Mouse (Mus musculus) layer of hippocampus, adult 9-10 months (tissue): ENCODE results near the gene Ino80e.
A peak's percentile ranks its signal among the peaks of the same experiment; 100 is the strongest.

ENCODE experiments used
- DNase-seq: peaks from one replicate; pipeline ENCODE4 v3.0.0; 2022; ENCODE audit warnings: low spot score

Gene Ino80e

GRCm38 (mm10) chr7:126855641-126856040 is 6.5 kb downstream of the Ino80e start:
- DNase-seq = no peak

- DNase-seq = no peak
These were observed 8.7 kb downstream of the Ino80e start for GRCm38 (mm10) chr7:126853454-126853853.

DNA sequence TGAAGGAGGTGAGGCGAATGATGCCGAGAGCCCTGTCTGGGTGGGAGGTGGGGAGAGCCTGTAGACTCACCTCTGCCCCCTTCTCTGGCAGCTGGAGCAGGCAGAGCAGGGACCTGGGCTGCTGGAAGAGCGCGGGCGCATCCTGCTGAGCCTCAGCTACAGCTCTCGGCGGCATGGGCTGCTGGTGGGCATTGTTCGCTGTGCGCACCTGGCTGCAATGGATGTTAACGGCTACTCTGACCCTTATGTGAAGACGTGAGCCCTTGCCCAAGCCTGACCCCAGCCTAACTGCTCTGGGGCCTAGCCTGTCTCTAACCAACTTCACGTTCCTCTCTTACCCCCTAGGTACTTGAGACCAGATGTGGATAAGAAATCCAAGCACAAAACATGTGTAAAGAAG is 11.0 kb downstream of the Ino80e start:
- DNase-seq = no peak

GRCm38 (mm10) chr7:126850161-126850560 is 12.0 kb downstream of the Ino80e start:
- DNase-seq = no peak

DNA sequence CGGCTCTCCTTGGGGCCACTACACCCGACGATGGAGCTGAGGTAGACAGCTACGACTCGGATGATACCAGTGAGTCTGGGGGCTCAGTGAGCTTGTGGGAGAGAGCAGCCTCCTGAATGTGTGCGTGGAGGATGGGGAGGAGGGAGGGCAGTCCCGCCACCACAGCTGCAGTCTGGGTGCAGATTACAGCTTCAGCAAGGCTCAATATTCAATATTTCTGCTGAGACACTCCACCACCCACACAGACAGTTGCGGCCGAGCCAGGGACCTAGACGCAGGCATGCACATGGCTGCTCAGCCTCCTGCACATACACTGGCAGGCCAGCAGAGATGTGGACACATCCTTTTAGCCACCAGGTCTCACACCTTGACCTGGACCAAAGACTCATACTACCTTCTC is 13.4 kb downstream of the Ino80e start:
- DNase-seq = no peak

GRCm38 (mm10) chr7:126847421-126848398 is 14.5 kb downstream of the Ino80e start:
- no peak for DNase-seq

- DNase-seq = no peak
These were observed 15.1 kb downstream of the Ino80e start, which contains the start of gene Doc2a for GRCm38 (mm10) chr7:126847116-126847420. Doc2a (plus strand) TSS chr7:126847416.

- DNase-seq = no peak
These were observed 16.7 kb downstream of the Ino80e start for GRCm38 (mm10) chr7:126845516-126845915.

DNA sequence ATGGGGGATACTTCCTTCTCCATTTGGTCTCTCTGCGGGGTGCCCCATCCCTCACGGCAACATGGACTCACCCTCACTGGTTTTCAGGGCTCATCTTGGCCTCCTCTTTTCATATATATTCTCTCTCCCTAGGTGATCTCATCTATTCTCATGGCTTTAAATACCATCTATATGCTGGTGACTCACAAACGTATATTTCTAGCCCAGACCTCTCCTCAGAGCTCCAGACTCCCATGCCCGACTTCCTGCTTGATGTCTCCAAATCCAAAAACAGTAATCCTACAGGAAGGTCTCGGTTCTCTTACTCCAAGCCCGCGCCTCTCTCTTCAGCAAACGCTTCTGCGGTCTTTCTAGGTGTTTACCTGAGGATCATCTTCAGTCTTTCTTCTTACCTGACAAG is 18.9 kb downstream of the Ino80e start:
- DNase-seq = no peak

DNA sequence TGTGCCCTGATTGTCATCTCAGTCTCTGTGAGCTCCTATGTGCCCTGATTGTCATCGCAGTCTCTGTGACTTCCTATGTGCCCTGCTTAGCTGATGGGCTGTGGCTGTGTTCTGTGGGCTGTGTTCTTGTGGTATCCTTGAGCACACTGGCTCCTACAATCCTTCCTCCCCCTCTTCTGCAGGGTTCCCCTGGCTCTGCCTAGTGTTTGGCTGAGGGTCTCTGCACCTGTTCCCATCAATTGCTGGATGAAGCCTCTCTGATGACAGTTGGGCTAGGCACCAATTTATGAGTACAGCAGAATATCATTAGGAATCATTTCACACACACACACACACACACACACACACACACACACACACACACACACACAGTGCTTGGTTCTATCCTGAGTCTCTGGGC is 28.9 kb downstream of the Ino80e start:
- DNase-seq = no peak

- DNase-seq = peak; percentile 59
These were observed 30.1 kb downstream of the Ino80e start for GRCm38 (mm10) chr7:126832036-126832598.

DNA sequence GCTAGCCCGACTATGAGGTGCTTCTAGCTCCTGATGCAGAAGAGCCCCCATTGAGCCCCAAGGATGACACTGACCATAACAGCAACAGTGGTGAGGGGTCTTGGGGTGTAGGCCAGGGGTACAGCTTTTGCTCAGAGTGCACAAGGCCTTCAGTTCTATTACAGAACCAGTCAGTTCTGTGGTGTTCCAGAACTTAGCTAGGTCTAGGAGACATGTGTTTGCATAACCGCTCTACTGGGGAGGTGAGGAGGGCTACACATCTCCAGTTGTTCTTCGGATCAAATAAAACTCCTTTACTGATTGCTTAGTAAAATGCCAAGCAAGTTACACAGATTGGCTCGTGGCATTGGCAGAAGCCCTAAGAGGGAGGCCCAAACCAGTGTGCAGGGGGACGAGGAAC is 30.6 kb downstream of the Ino80e start, which contains the start of gene 4930451I11Rik:
4930451I11Rik (minus strand) TSS at position 101 of the 400 bp plus-strand sequence.
- DNase-seq = no peak

- no peak for DNase-seq
These were observed 36.2 kb downstream of the Ino80e start for GRCm38 (mm10) chr7:126825952-126826351.

- DNase-seq = no peak
These were observed 36.8 kb downstream of the Ino80e start for GRCm38 (mm10) chr7:126825403-126825802.

DNA sequence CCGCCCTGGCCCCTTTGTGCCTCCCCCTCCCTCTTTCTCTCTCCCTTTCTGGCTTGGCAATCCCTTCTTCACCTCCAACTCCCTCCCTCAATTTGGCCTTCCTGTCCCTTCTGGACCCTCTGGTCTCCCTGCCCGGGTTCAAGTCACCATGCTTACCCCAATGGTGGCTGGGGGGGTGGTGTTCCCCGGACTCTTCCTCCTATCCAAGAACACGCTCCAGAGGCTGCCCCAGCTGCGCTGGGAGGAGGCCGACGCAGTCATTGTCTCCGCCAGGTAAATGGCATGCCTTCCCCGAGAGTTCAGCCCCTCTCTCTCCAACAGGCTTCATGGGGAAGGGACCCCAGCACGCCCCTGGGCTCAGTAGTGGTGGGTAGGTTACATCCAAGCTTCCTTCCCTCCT is 38.2 kb downstream of the Ino80e start:
- DNase-seq = no peak

GRCm38 (mm10) chr7:126823202-126823711 is 38.9 kb downstream of the Ino80e start:
- DNase-seq = no peak

- DNase-seq = no peak
These were observed 39.4 kb downstream of the Ino80e start for GRCm38 (mm10) chr7:126822741-126823140.

GRCm38 (mm10) chr7:126821835-126822511 is 40.2 kb downstream of the Ino80e start:
- peak; percentile 78 for DNase-seq

- no peak for DNase-seq
These were observed 43.4 kb downstream of the Ino80e start for GRCm38 (mm10) chr7:126818818-126819217.

DNA sequence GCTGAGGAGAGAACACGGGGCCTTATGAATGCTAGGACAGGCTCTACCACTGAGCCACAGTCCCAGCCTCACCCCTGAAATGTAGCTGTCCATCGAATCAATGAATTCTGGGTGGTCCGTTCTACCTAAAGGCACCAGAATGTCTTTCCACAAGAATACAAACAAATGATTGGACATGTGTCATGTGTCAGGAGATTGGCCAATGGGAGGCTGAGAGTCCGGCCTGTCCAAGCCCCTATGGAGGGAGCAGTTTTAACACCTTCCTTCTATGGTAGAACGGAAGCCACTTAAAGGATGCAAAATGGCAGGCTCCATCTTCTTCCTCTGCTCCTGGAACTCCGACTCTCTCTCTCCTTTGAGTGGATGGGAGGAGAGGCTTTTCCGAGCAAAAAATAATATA is 44.6 kb downstream of the Ino80e start:
- DNase-seq = no peak

DNA sequence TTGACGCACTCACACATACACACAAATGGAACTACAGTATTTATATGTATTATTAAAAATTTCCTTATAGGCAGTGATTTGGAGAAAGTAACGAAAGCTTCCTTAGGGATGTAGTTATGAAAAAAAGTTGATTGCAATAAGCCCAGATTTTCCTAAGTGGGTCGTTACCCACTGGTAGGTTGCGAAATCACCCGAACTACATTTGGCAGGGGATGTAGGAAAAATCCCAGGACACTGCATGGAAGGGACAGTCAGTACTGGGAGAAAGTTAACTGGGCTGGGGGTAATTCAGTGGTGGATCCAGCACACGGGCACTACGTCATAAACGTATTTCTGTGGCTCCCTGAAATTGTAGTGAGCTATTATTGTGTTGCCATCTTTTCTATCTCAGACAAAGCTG is 45.7 kb downstream of the Ino80e start:
- DNase-seq = no peak

- DNase-seq = no peak
These were observed 46.4 kb downstream of the Ino80e start for GRCm38 (mm10) chr7:126815726-126816222.
